Mouse (Mus musculus) bone marrow, adult 2 months (tissue): ENCODE measurements around the gene Stpg4. TPM values are rescaled to one million over a fixed set of nuclear protein-coding genes. Genes with fewer than 3 reads are reported as not detected.
A peak's percentile ranks its signal among the peaks of the same experiment; 100 is the strongest.

Source experiments
- H3K27ac ChIP-seq: fragments of 200-500 bp; 2 replicates; pipeline ENCODE4 v1.5.1; 2012; ENCODE audit warnings: low read depth, mild to moderate bottlenecking, control low read depth, inconsistent platforms, low read length; ENCODE audit not compliant: control insufficient read depth, poor library complexity, insufficient read depth
- H3K4me1 ChIP-seq: fragments of 200-500 bp; 2 replicates; pipeline ENCODE4 v1.6.1; 2011; ENCODE audit warnings: low read length; ENCODE audit not compliant: control insufficient read depth, insufficient read depth
- H3K4me3 ChIP-seq: fragments of 200-500 bp; replicated peaks from 2 replicates; pipeline ENCODE3; 2011; ENCODE audit warnings: mild to moderate bottlenecking, low read depth, low read length, control low read depth; ENCODE audit not compliant: control insufficient read depth
- CTCF ChIP-seq: fragments of 200-500 bp; IDR thresholded peaks from 2 replicates; pipeline ENCODE4 v1.5.1; 2011; ENCODE audit warnings: low read length, control low read depth; ENCODE audit not compliant: control insufficient read depth, insufficient read depth
- POLR2A ChIP-seq: fragments of 200-500 bp; IDR thresholded peaks from 2 replicates; pipeline ENCODE4 v1.6.1; 2011; ENCODE audit warnings: low read depth, mild to moderate bottlenecking, control low read depth, low read length, borderline replicate concordance; ENCODE audit not compliant: control insufficient read depth
- WGBS: fragments of 180-500 bp; shearing (Covaris S2); methylation state at CpG from one replicate; pipeline ENCODE4 v1.1.7; 2018; 5-methylcytosine and 5-hydroxymethylcytosine counted together
- polyA plus RNA-seq: library from polyadenylated mRNA; stranded (reverse); fragments of >200 nt; gene quantifications from 2 replicates; pipeline ENCODE4 v1.2.4, GENCODE M21; 2011; ENCODE audit warnings: low replicate concordance; ENCODE audit not compliant: missing spikeins, insufficient read depth, insufficient read length

The Stpg4 gene
- polyA plus RNA-seq, 1 experiment = not detected

- 80% methylated on average over 3 of the region's 3 CpGs for WGBS
- Histone ChIP-seq H3K27ac (no peak overlapping the region; the same call in 1 of the 2 replicates), H3K4me3 (no peak overlapping the region), H3K4me1 (no peaks in the 10 kb centered on the region; the same call in 1 of the 2 replicates)
- TF ChIP-seq CTCF (no peak), POLR2A (no peak)
Measured at GRCm38 (mm10) chr17:87367640-87368039, 59.9 kb downstream of the Stpg4 start.

GRCm38 (mm10) chr17:87367228-87367627 is 60.3 kb downstream of the Stpg4 start:
- H3K4me3 ChIP-seq = no peak overlapping the region
- no peak for TF ChIP-seq POLR2A
- TF ChIP-seq CTCF = no peak
- no peak overlapping the region for H3K27ac ChIP-seq
- whole genome bisulfite sequencing = 67% methylated on average over 4 of the region's 4 CpGs
- no peaks in the 10 kb centered on the region; the same call in 1 of the 2 replicates for H3K4me1 ChIP-seq

GRCm38 (mm10) chr17:87366520-87366919 is 61.0 kb downstream of the Stpg4 start:
- WGBS = 65% methylated on average over 2 of the region's 2 CpGs
- Histone ChIP-seq H3K4me3 (no peak overlapping the region), H3K4me1 (no peaks in the 10 kb centered on the region; the same call in 1 of the 2 replicates), H3K27ac (no peak overlapping the region; the same call in 1 of the 2 replicates)
- no peak for TF ChIP-seq POLR2A
- TF ChIP-seq CTCF = no peak

GRCm38 (mm10) chr17:87365268-87365667 is 62.3 kb downstream of the Stpg4 start:
- no peak for TF ChIP-seq POLR2A
- TF ChIP-seq CTCF = no peak
- Histone ChIP-seq H3K4me3 (no peak overlapping the region), H3K4me1 (no peaks in the 10 kb centered on the region; the same call in 1 of the 2 replicates), H3K27ac (peak overlapping the region; percentile 35)
- 16% methylated on average over 8 of the region's 8 CpGs for WGBS

- 86% methylated on average over 15 of the region's 15 CpGs for WGBS
Measured at GRCm38 (mm10) chr17:87364108-87364507, 63.4 kb downstream of the Stpg4 start.

GRCm38 (mm10) chr17:87361132-87361531 is 66.4 kb downstream of the Stpg4 start:
- TF ChIP-seq POLR2A = no peak
- TF ChIP-seq CTCF = no peak
- Histone ChIP-seq H3K27ac (no peak overlapping the region), H3K4me1 (no peaks in the 10 kb centered on the region), H3K4me3 (no peak overlapping the region)
- 59% methylated on average over 3 of the region's 3 CpGs for WGBS

More at GRCm38 (mm10) chr17:87364108-87364507, 63.4 kb downstream of the Stpg4 start:
- no peak overlapping the region for H3K4me3 ChIP-seq
- H3K4me1 ChIP-seq = no peaks in the 10 kb centered on the region; the same call in 1 of the 2 replicates
- no peak overlapping the region for H3K27ac ChIP-seq
- TF ChIP-seq CTCF (no peak), POLR2A (no peak)

GRCm38 (mm10) chr17:87357506-87357905 is 70.0 kb downstream of the Stpg4 start:
- no peak overlapping the region for H3K4me3 ChIP-seq
- H3K27ac ChIP-seq = no peak overlapping the region
- 87% methylated on average over 9 of the region's 9 CpGs for WGBS
- TF ChIP-seq POLR2A (no peak), CTCF (no peak)
- no peaks in the 10 kb centered on the region for H3K4me1 ChIP-seq

GRCm38 (mm10) chr17:87356261-87356660 is 71.3 kb downstream of the Stpg4 start:
- Histone ChIP-seq H3K4me1 (no peaks in the 10 kb centered on the region), H3K27ac (no peak overlapping the region), H3K4me3 (no peak overlapping the region)
- TF ChIP-seq POLR2A (no peak), CTCF (no peak)
- 77% methylated on average over 5 of the region's 5 CpGs for WGBS

- Histone ChIP-seq H3K4me1 (no peaks in the 10 kb centered on the region), H3K27ac (no peak overlapping the region), H3K4me3 (no peak overlapping the region)
- TF ChIP-seq CTCF (no peak), POLR2A (no peak)
- 69% methylated on average over 8 of the region's 8 CpGs for WGBS
Measured at GRCm38 (mm10) chr17:87355456-87355855, 72.1 kb downstream of the Stpg4 start.
